Mouse (Mus musculus): ENCODE results near the gene Serpina1f.

DNA sequence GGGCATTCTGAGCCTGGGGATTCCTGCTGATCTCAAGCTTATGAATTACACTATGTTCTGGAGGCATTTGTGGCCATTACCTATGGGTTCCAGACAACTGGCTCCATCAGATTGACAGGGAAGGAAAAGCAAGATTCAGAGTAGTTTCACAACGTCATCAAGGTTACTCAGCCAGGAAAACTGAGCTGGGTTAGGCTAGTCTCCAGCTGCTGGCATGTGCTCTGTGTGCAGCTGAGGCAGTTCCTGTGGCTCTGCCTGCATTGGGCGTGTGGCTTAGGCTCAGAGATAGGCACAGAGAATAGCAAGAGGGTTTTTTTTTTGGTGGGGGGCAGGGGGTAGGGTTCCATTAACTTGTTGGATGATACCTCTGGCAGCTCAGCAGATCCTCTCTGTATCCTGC is 10.2 kb upstream of the Serpina1f start:
- TF ChIP-seq CTCF (IDR thresholded peaks at IDR 0.05; ENCODE audit: insufficient read depth, low read depth, low read length) (no peak), POLR2A (IDR thresholded peaks at IDR 0.05; ENCODE audit: insufficient read depth, low read depth, low read length) (no peak)

Measured in olfactory bulb, adult 2 months (tissue).